Mouse (Mus musculus) MN1 (cell line): ENCODE results near the gene Prdx5.

Experiments used
- DNase-seq: peaks from one replicate; pipeline ENCODE4 v3.0.0-alpha.2; 2016; ENCODE audit warnings: low spot score

Prdx5 gene

DNA sequence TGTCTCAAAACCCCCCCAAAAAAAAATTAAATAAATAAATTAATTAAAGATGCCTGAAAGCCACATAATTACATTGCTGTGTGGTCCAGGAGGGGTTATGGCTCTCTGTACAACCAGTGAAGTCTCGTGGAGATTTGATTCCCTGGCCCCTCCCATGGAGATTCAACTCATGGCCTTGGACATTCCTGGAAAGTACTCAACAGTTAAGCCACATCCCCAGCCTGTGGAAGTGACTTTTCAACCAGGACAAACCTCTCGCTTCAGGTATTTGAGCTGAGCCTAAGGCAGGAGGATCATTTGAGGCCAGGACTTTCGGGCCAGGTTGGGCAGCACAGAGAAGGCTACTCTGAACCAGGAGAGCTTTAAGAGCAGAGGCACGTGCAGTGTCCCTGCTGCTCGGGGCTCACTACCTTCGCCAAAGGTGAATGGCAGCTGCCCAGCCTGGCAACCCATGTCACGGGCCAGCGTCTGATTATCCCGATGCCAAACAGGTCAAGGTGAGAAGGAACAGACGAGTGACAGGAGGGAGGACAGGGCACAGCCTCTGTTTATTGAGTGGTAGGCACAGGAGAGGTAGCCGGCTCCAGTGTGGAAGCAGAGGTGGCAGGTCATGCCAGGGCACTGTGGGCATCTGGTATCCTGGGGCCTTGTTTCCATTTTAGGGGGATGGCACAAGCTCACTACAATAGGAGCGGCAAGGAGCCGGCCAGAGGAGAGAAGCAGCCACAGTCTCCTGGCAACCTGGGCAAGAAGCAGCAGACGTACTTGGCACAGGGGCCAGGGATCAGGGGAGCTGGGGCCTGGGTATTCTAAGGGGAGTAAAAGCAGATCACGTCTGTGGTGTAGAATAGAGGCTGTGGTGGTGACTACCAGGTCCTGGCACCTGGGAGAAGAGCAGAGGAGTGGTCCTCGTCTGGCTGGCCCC, 27.9 kb upstream of the Prdx5 start:
- peak; percentile 27 for DNase-seq

DNA sequence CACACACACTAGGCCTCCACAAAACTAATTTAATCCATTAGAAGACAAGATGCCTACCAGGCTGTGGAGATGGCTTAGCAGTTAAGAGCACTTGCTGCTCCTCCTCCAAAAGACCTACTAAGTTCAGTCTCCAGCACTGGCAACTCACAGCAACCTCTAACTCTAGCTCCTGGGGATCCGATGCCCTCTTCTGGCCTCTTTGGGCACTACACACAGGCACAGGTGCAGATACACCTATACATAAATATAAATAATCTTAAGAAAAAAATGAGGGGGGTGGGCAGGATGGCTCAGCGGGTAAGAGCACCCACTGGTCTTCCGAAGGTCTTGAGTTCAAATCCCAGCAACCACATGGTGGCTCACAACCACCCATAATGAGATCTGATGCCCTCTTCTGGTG, 26.4 kb upstream of the Prdx5 start:
- DNase-seq: no peak

DNA sequence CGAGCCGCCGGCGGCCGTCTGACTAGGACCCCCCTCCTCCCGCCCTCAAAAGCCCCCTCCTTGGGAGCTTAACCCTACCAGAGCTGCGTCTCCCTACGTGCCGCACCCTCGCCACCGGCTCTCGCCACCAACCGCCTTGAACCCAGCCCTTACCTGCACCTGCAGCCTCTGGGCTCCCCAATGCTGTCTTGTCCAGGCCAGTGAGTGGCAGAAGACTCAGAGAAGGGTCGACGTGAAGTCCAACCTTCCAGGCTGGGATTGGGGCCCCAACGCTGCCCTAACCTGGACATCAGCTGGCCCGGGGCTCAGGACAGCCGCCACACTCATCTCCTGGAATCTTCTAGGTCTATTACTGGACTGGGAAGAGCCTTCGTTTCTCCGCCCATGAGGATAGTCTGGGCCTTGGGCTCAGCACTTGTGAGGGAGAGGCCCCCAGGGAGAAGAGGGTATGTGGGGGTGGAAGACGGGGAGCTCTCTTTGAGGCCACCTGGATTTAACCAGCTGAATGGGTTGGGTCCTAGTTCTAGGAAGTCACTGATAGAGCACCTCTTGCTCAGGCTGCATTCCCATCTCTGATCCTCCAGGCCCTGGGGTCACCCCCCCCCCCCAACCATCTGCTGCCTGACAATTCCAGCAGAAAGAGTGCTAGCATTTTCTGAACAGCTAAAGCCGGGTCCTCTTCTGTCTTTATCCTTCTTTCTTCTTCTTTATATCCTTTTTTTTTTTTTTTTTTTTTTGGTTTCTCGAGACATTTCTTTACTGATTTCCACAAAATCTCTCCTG, 24.5 kb upstream of the Prdx5 start, which contains the start of gene Kcnk4:
Gene Kcnk4 (minus strand): TSS at position 321 of the 783 bp plus-strand sequence.
- no peak for DNase-seq

DNA sequence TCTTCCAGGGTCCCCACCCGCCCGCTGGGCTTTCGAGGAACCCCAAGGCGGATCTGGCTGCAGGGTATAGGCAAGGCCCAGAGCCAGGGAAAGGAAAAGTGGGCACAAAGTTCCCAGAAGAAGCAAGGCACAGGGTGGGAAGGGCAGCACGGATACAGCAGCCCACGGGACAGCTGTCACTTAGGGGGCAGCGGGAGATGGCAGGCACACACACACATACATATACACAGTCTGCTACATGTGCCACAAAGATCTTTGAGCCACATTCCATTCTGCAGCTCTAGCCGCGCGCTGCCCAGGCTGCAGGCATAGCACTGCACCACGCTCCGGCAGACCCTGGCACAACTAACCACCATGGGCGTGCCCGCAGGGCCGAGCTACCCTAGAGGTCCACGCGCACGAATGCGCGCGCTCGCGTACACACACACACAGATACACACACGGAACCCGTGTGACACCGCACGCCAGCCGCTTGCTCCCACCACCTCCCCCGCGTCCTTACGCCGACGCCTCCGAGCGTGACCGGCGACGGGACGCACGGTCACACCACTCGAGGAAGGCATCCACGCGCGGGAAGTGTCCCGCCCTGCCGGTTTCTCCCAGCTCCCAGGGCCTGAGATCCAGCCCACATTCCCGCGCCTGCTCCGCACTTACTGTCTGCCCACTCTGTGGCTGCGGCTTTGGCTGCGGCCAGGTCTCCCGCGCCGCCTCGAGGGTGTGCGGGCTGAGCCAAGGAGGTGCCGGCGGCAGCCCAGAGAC, 23.7 kb upstream of the Prdx5 start:
- DNase-seq: no peak

DNA sequence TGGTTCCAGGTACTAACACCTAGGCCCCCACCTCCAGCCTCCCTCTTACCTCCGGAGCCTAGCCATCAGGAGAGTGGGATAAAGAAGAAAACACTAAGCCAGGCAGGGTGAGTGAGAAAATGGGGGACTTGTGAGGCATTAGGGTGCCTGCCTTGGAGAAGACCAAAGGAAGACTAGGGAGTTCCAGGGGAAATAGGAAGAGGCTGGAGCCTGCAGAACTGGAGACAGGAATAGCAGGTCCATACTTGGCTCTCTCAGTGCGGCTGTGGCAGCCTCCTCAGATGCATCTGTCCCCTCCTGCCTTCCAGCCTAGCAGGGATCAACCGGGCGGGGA, 23.2 kb upstream of the Prdx5 start:
- no peak for DNase-seq

DNA sequence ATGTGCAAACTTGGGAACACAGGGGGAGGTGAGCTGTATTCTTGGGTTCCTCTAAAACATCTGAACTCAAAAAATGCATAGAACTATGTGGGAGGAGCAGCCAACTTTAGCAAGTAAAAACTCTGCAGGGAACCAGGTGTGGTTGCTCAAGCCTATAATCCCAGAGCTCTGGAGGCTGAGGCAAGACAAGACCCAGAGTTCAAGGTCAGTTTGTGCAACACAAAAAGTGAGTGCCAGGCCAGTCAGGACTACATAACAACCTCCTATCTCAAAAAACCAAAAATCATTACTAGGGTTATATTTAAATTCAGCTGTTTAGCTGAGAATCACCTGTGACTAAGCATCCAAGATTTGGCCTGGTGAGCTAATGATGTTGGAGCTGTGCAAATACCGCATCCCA, 22.1 kb upstream of the Prdx5 start:
- DNase-seq: no peak

DNA sequence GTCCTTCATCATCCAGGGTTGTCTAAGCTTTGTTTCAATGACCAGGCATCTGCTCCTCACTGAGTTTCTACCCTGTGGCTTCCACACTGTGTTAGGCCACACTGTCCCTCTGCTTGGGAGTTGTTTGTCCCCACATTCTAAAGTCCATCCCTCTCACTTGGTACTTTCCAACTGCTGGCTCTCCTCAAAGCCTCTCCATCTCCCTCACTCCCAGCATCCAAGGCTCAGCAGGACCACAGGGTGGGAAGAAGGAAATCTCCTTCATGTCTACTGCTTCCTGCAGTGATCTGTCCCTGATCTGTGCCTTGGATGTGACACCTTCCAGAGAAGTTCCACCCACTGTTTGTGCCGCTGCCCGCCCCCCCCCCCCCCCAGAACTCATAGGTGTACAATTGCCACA, 21.1 kb upstream of the Prdx5 start:
- DNase-seq: no peak

DNA sequence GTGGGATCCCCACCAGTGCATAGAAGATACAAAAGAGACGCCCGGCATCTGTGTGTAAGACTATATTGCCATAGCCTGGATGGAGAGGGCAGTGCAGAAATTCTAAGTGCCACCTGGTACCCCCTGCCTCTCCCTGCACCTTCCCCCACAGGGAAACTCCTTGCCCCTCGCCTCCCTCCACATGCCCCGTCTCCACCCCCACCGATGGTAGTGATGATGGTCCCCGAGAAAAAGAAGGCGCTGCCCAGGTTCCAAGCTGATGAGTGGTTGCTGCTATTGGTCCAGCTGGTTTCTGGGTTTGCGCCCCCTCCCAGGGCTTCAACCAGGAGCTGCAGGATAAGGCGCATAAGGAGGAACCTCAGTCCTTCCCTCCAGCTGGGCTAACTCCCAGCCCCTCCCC, 18.2 kb upstream of the Prdx5 start:
- DNase-seq: no peak

DNA sequence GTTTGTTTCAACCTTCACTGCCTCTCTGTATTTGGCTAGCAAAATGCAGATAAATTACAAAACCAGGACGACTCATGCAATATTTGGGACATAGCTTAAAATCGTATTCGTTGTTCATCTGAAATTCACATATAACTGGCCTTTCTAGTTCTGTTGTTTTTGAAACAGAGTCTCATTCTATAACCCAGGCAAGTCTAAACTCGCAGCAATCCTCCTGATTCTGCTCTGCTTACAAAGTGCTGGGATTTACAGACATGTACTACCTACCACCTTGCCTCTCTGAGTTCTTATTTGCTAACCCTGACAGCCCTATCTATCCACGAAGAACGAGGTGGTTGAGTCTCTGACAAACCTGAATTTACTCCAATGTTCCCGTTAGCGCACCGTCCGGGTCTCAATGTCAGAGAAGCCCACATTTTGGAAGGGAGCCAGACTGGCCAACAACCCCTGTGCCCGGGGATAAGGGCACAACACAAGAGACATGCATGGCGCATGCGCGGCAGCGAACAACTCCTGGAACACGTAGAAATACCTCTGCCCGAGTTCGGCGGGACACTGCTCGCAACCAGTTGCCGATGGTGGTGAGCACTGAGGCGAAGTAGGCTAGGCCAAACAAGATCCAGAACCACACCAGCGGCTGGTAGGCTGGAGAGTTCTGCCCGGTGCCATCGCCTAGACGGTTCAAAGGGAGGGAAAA, 16.8 kb upstream of the Prdx5 start:
- no peak for DNase-seq

DNA sequence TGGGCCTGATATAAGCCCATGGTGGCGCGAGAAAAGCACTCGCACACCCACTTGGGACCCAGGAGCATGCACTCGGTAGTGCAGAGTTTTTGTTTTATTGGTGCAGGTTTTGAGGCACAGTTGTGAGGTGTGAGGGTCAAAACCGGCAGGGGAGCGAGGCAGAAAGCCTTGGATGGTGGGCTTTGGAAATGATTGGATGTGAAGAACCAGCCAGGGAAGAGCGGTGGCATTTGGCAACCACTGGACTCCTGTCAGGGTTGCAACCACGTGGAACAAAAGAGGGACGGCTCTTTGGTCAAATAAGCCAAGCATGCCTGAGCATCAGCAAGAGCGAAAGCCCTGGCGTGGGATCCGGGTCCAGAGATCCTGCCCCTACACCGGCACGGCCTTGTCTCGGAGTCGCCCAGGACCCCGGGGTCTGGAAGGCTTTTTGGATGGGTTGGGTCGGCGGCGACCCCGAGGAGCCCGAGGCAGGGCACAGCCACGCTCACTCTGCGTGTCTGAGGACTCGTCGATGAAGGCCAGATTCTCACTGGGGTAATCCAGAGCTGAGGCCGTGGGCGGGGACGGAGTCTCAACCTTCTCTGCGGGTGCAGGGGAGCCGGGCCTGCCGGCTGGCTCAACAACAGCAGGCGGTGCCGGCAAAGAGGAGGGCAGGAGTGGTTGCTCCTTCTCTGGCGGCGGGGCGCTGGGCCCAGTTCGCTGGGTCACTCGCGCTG, 15.9 kb upstream of the Prdx5 start:
- DNase-seq: no peak

DNA sequence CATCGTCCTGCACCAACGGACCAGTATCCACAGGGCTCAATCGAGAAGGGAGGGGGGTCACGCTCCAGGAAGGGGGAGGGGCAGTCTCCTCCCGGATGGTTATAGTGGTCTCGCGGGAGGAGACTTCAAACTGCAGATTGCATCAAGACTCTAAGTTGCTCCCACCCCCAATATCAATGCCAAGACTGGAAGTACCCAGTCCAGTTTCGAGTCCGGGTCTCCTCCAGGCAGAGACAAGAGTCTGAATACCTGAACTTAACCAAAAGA, 15.3 kb upstream of the Prdx5 start, which contains the start of gene Catsperz:
Gene Catsperz (minus strand): TSS at position 74 of the 267 bp plus-strand sequence.
- no peak for DNase-seq

DNA sequence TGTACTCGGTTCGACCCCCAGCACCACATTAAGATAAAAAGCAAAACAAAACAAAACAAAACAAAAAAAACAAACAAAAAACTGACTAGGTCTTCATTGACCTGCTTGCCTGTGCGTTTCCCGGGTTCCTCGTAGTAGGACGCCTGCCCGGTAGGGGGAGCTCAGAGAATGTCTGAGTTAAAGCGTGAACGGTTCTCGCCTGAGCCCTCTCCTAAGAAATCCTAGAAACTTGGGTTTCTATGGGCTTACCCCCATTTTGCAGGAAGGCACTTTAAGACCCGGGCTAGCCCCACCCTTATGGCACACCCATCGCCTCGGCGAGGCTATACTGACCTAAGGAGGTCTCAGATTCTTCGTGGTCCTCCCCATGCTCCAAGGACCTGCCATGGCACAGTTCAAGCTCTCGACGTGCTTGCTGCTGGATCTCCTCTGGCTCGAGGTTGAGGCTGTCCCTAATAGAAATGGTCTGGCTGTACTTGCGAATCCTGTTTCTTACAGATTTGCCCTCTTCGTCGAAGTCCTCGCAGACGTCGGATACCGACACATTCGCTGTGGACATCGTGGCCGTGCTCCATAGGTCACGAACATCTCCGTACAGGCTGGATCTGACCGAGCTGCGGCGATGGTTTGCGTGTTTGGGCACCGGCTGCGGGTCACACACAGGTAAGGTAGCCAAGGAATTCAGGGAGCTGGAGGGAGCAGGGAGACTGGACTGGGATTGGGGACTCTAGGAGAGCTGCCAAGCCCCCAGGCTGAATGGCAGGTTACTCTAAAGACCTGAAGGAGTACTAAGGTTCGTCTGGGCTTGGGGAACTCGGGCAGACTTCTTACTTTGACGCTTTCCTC, 14.8 kb upstream of the Prdx5 start:
- DNase-seq: peak; percentile 63

DNA sequence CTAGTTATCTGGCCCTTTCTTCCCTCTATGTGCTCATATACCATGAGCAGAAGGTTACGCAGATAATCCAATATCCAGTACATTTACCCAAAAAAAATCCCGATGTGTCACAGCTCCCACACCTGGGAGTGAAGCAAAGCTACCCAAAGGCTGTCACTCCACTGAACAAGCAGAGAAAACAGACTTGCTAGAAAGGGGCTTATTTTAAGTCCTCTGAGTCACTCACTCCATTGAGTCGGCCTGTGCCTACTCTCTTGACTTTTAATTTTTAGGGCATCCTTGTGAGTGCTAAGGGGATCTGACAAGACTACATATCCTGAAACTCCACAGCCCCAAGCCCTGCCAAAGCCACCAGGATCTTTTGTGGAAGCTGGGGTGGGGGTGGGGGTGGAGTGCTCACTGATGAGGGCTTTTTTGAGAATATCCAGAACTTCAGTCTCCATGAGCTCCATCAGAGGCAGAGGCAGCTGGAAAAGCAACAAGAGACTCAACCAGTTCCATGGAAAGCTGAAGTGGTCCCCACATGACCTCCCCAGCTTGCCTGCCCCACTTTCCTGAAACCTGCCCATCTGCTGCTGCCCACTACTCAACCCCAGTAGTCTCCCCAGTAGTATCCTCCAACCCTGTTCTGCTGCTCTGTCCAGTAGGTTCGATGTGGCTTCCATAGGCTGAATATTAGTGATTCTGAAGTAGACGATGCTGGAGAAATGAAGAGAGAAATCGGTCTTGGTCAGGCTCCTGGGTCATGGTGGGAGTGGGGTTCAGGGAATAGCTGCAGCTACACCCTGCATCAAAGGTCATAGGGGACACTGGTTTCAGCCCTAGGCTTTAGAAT, 13.2 kb upstream of the Prdx5 start:
- DNase-seq: no peak

DNA sequence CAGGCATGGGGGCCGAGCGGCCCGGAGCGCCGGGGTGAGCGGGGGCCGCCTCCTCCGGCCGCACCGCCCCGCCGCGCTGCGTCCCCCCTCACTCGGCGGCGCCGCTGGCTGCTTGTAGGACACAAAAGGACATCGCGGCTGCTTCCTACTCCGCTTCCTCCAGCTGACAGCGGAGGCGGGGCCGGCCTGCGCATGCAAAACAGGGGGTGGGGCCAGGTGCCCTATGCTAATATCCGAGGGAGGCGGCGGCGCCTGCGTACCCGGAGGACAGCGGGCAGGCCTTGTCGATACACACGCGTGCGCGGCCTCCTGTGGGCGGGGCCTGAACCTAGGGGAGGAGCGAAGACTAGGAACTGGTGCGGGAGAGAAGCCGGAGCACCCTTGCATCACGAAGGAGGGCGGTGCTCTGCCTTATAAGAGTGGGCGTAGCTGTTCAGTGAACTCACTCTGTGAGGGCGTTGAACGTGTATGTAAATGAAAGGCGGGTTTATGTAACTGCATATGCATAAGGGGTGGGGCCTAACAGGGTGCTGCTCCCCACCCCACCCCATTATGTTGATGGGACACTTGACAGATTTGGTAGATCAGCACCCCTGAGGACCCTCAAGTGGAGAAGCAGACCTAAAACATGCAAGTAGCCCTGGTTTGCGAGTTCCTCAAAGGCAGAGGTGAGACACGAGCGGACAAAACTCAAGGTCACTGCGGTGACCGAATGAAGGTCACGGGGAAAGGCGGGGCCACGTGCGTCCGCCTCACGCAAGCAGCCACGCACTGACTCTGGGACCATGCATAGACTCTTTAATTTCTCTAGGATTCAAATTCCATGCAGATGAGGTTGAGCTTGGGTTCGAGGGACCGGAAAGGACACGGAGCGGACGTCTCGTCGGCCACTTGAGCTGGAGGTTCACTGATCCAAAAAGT, 12.0 kb upstream of the Prdx5 start, which contains the start of gene Esrra:
Gene Esrra (minus strand): TSS at position 167 of the 921 bp plus-strand sequence.
- DNase-seq: peak; percentile 98

DNA sequence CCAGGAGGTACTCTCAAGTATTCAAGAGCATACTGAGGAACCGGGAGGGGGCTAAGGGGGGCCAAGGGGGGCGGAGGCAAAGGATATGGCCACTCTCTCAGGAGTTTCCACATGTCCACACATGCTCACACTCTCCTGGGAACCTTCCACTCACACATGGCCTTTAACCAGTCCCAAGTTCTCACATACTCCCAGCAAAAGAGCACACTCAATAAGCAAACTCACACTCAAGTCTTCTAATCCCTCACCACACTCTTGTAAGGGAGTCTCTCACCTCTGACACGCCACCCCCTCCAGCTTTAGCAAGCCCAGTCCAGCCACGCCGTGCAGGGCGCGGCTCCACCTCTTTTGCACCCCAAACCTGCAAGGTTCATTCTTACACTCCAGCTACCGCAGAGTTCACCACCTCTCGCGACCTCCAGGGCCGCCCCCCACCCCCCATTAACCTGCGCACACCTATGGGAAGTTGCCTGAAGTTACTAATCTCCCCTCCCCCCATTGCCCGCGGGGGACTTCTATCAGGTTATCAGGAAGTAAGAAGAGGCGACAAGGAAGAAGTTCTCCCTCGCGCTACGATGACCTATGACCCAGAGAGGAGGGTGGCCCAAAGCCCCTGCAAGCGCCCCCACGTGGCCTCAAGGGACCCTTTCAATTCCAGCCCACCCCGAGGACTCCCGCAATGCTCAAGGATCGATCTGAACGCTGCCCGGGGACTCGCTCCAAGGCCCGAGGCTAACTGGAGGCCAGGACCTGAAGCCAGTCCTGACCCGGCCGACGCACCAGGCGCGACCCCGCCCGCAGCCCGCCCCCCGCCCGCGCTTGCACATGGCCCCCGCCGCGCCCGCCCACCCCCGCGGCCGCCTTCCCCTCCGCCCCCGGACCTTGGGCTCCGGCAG, 11.1 kb upstream of the Prdx5 start:
- peak; percentile 40 for DNase-seq

DNA sequence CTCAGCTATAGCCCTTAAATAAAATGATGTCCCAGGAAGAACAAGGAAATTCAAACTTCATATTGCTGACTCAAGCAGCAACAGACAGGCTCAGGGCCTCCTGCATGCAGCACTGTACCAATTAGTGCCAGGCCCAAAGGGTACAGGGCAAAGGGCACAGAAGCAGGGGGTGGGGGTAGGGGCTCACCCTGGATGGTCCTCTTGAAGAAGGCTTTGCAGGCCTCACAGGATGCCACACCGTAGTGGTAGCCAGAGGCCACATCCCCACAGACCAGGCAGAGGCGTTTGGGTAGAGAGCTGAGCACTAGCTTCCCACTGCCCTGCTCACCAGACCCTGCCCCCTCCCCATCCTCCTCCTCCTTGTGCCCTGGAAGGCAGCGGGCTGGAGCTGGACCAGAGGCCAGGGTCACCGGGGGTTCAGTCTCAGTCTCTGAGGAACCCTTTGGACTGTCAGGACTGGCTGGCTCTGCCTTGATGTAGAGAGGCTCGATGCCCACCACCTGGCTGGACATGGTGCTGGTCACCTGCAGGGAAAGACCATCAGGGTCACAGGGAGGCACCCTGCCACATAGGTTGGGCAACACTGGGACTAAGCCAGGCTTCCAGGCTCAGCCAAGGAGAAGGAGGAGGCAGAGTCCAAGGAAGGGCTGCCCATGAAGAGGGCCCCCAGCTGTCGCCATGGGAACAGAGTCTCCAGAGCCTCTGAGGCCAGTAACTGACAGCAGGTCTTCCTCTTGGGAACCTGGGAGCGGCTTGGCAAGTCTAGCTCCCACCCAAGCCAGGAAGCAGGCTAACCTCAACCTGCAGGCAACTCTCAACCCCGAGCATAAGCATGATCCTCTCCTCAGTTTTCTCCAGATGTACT, 10.2 kb upstream of the Prdx5 start:
- DNase-seq: peak; percentile 77
